Mouse (Mus musculus) CH12.LX (cell line): ENCODE results near the gene 1700011L22Rik. TPM values are rescaled to one million over a fixed set of nuclear protein-coding genes. Genes with fewer than 3 reads are reported as not detected.
A peak's percentile ranks its signal among the peaks of the same experiment; 100 is the strongest.

Source experiments
- DNase-seq: peaks from one replicate; pipeline ENCODE4 v3.0.0-alpha.2; 2013; ENCODE audit errors: extremely low read depth
- H3K27ac ChIP-seq: 2 replicates; pipeline ENCODE4 v1.5.1; 2012; ENCODE audit warnings: low read depth, mild to moderate bottlenecking, control low read depth, moderate library complexity; ENCODE audit not compliant: insufficient read depth
- H3K27me3 ChIP-seq: replicated peaks from 2 replicates; pipeline ENCODE3; 2012; ENCODE audit warnings: inconsistent platforms
- H3K36me3 ChIP-seq, 2 experiments: replicated peaks in 1 of 2; 2 replicates each; pipeline versions ENCODE3 to v1.6.1; 2012; ENCODE audit warnings: inconsistent platforms in 1 of 2, low read length in 1 of 2, mild to moderate bottlenecking in 1 of 2, mixed read lengths in 1 of 2, moderate library complexity in 1 of 2; ENCODE audit not compliant: control insufficient read depth in 1 of 2, insufficient read depth in 1 of 2
- H3K4me1 ChIP-seq, 2 experiments: 2 replicates each; pipeline ENCODE4 v1.6.1; 2012; ENCODE audit warnings: inconsistent platforms in 1 of 2, moderate library complexity in 1 of 2; ENCODE audit not compliant: insufficient read depth in 2 of 2, control insufficient read depth in 1 of 2
- H3K4me2 ChIP-seq: 2 replicates; pipeline ENCODE4 v1.6.1; 2012; ENCODE audit warnings: low read depth, mild to moderate bottlenecking, control low read depth; ENCODE audit not compliant: poor library complexity, insufficient read depth, severe bottlenecking
- H3K4me3 ChIP-seq, 3 experiments: fragments of 150-350 bp in 1 of 3; sonication (generic) in 1 of 3; replicated peaks in 1 of 3; 2 replicates each; pipeline versions ENCODE3 to v1.5.1; 2011 to 2012; ENCODE audit warnings: low read depth in 2 of 3, low read length in 2 of 3, mild to moderate bottlenecking in 2 of 3, moderate library complexity in 2 of 3, control low read depth in 1 of 3, improper control_type of control experiment in 1 of 3, inconsistent platforms in 1 of 3, mixed read lengths in 1 of 3; ENCODE audit not compliant: poor library complexity in 1 of 3
- H3K79me2 ChIP-seq: replicated peaks from 2 replicates; pipeline ENCODE4 v1.6.1; 2012; ENCODE audit warnings: mild to moderate bottlenecking, moderate library complexity; ENCODE audit not compliant: control insufficient read depth, poor library complexity, insufficient read depth, severe bottlenecking; ENCODE audit errors: extremely low read depth
- H3K9ac ChIP-seq: 2 replicates; pipeline ENCODE4 v1.6.1; 2012; ENCODE audit warnings: low read depth, mild to moderate bottlenecking, control low read depth, moderate library complexity; ENCODE audit not compliant: insufficient read depth
- H3K9me3 ChIP-seq: replicated peaks from 2 replicates; pipeline ENCODE3; 2012; ENCODE audit warnings: low read length, inconsistent platforms, mixed read lengths
- CTCF ChIP-seq, 2 experiments: IDR thresholded peaks in 1 of 2; conservative IDR thresholded peaks in 1 of 2; 2 replicates each; pipeline ENCODE4 v1.5.1; 2011 to 2012; ENCODE audit warnings: low read depth in 2 of 2, low read length in 2 of 2, improper control_type of control experiment in 1 of 2, inconsistent platforms in 1 of 2, mild to moderate bottlenecking in 1 of 2, moderate library complexity in 1 of 2
- E2F4 ChIP-seq: IDR thresholded peaks from 2 replicates; pipeline ENCODE4 v1.6.1; 2011; ENCODE audit warnings: low read depth, low read length, improper control_type of control experiment; ENCODE audit not compliant: insufficient replicate concordance
- EP300 ChIP-seq: IDR thresholded peaks from 2 replicates; pipeline ENCODE4 v1.6.1; 2011; ENCODE audit warnings: low read length, improper control_type of control experiment
- HCFC1 ChIP-seq: IDR thresholded peaks from 2 replicates; pipeline ENCODE4 v1.6.1; 2012; ENCODE audit warnings: low read depth, mild to moderate bottlenecking, inconsistent platforms, low read length, improper control_type of control experiment
- JUND ChIP-seq: conservative IDR thresholded peaks from 2 replicates; pipeline ENCODE4 v1.6.1; 2011; ENCODE audit warnings: low read depth, low read length, improper control_type of control experiment
- MAX ChIP-seq: IDR thresholded peaks from 2 replicates; pipeline ENCODE4 v1.6.1; 2011; ENCODE audit warnings: low read length, improper control_type of control experiment
- MAZ ChIP-seq: IDR thresholded peaks from 2 replicates; pipeline ENCODE4 v1.6.1; 2012; ENCODE audit warnings: low read depth, mild to moderate bottlenecking, inconsistent platforms, low read length, improper control_type of control experiment, moderate library complexity
- MXI1 ChIP-seq: IDR thresholded peaks from 2 replicates; pipeline ENCODE4 v1.6.1; 2011; ENCODE audit warnings: mild to moderate bottlenecking, low read depth, low read length, improper control_type of control experiment
- NRF1 ChIP-seq: IDR thresholded peaks from 2 replicates; pipeline ENCODE4 v1.6.1; 2014; ENCODE audit warnings: low read depth, mild to moderate bottlenecking, inconsistent platforms, low read length, improper control_type of control experiment, moderate library complexity
- POLR2AphosphoS2 ChIP-seq: IDR thresholded peaks from 2 replicates; pipeline ENCODE4 v1.6.1; 2011; ENCODE audit warnings: low read depth, low read length, improper control_type of control experiment
- RAD21 ChIP-seq: IDR thresholded peaks from 2 replicates; pipeline ENCODE4 v1.6.1; 2011; ENCODE audit warnings: low read depth, mild to moderate bottlenecking, low read length, improper control_type of control experiment, moderate library complexity
- SMC3 ChIP-seq: IDR thresholded peaks from 2 replicates; pipeline ENCODE4 v1.6.1; 2011; ENCODE audit warnings: low read depth, low read length, improper control_type of control experiment
- TCF12 ChIP-seq: IDR thresholded peaks from 2 replicates; pipeline ENCODE4 v1.6.1; 2014; ENCODE audit warnings: low read depth, mild to moderate bottlenecking, inconsistent platforms, low read length, improper control_type of control experiment
- ZC3H11A ChIP-seq: IDR thresholded peaks from 2 replicates; pipeline ENCODE4 v1.6.1; 2012; ENCODE audit warnings: low read depth, mild to moderate bottlenecking, inconsistent platforms, low read length, improper control_type of control experiment
- ZMIZ1 ChIP-seq: IDR thresholded peaks from 2 replicates; pipeline ENCODE4 v1.6.1; 2012; ENCODE audit warnings: low read depth, mild to moderate bottlenecking, inconsistent platforms, low read length, improper control_type of control experiment
- ZNF384 ChIP-seq: IDR thresholded peaks from 2 replicates; pipeline ENCODE4 v1.6.1; 2012; ENCODE audit warnings: low read depth, low read length, improper control_type of control experiment, inconsistent platforms
- dilution Hi-C: fragments of 300-500 bp; cut with MboI; formaldehyde crosslinking; loops from 2 replicates; pipeline ENCODE4 v1.14.3; 2020; ENCODE audit warnings: low sequenced_read_pairs; ENCODE audit not compliant: extremely low pct_unique_long_range_greater_than_20kb, extremely low pct_ligation_motif_present
- in situ Hi-C: fragments of 300-500 bp; cut with MboI; formaldehyde crosslinking; loops from 3 replicates; pipeline ENCODE4 v1.14.3; 2019; ENCODE audit warnings: low sequenced_read_pairs, low pct_ligation_motif_present, low pct_unique_long_range_greater_than_20kb, mixed read lengths
- polyA plus RNA-seq: library from polyadenylated mRNA; unstranded; fragments of >175 nt; gene quantifications from 2 replicates; pipeline ENCODE4 v1.2.1, GENCODE M21; 2012; ENCODE audit warnings: low read depth; ENCODE audit not compliant: insufficient read length
- total RNA-seq, 2 experiments: library from RNA; depleted of rRNA; stranded (reverse); fragments of 300-350 nt in 1 of 2; fragments of >200 nt in 1 of 2; gene quantifications; 2 replicates each; pipeline ENCODE4 v1.2.3; 2012 to 2014

The 1700011L22Rik gene
- total and polyA plus RNA-seq, 3 experiments, result not detected

- peaks cover 28 to 44% of the 10 kb centered on the region in 2 experiments for H3K4me1 ChIP-seq
- TF ChIP-seq E2F4 (no peak), NRF1 (no peak), EP300 (no peak), MAX (0 out of 2 replicates have a peak, but pooled peaks have one; percentile 30), ZNF384 (no peak), MXI1 (no peak), SMC3 (peak; percentile 25; the same call in 1 of the 2 replicates), MAZ (no peak), CTCF (conservative IDR thresholded peaks at IDR 0.05 in 1 of 2, IDR thresholded peaks at IDR 0.05 in 1 of 2; ENCODE audit: low read depth in 2 of 2, low read length in 2 of 2) (peak in 1 of 2 experiments; percentile 36; a peak in 2 of 4 replicates), HCFC1 (no peak), JUND (no peak), TCF12 (no peak), ZMIZ1 (no peak), RAD21 (peak; percentile 27)
- no peak overlapping the region for H3K4me3 ChIP-seq
- peak; percentile 25 for DNase-seq
- no peak overlapping the region for H3K4me2 ChIP-seq
- no peaks in the 10 kb centered on the region for H3K27me3 ChIP-seq
- in situ Hi-C loops, result no loop called here
- H3K9ac ChIP-seq, result no peak overlapping the region
- no peaks in the 10 kb centered on the region for H3K9me3 ChIP-seq
- no peak overlapping the region for H3K27ac ChIP-seq
- no peaks in the 10 kb centered on the region for H3K79me2 ChIP-seq
- dilution Hi-C loops, result no loop called here
- H3K36me3 ChIP-seq, result peaks cover 9 to 58% of the 10 kb centered on the region in 2 experiments
These were observed 24.3 kb upstream of the 1700011L22Rik start for GRCm38 (mm10) chr8:79272676-79273075.

DNA sequence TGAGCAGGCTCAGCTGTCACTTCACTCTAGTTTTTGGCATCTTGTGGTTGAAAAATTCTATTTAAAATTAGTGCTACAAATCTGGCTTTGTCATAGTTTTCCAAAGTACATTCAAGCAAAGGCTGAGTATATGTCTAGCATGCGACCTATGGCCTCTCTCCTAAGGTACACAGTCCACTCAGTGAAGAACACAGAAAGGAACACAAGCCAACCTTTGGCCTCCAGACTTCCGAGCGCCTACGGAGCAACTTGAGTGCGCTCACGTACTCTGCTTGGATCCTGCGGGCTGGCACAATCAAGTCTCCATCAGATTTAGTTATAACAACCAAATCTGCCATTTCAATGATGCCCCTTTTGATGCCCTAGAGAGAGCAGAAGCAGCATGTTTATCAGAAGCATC lies 20.6 kb upstream of the 1700011L22Rik start:
- Histone ChIP-seq H3K9me3 (no peaks in the 10 kb centered on the region), H3K79me2 (no peaks in the 10 kb centered on the region), H3K4me1 (peaks cover 17 to 26% of the 10 kb centered on the region in 2 experiments), H3K9ac (no peak overlapping the region), H3K36me3 (peaks cover 12 to 56% of the 10 kb centered on the region in 2 experiments), H3K4me2 (no peak overlapping the region), H3K27ac (no peak overlapping the region), H3K27me3 (no peaks in the 10 kb centered on the region), H3K4me3 (no peak overlapping the region)
- dilution Hi-C loops, result no loop called here
- in situ Hi-C loops, result no loop called here
- no peak for DNase-seq
- TF ChIP-seq ZC3H11A (no peak), POLR2AphosphoS2 (no peak), E2F4 (no peak), ZNF384 (no peak)
